Mouse (Mus musculus) G1E (cell line): ENCODE results near the gene Rhbg. TPM values are rescaled to one million over a fixed set of nuclear protein-coding genes. Genes with fewer than 3 reads are reported as not detected.
"Not testable (repeated sequence)": the region's sequence is repeated elsewhere in the genome, so short reads cannot be mapped to it uniquely, and the experiment has no call there.

ENCODE experiments used
- ATAC-seq: 2 replicates; pipeline ENCODE4 v1.8.0; 2016; ENCODE audit warnings: mild to moderate bottlenecking; ENCODE audit not compliant: insufficient number of reproducible peaks, poor library complexity, low FRiP score, severe bottlenecking; ENCODE audit errors: extremely low read depth
- DNase-seq: peaks from one replicate; pipeline ENCODE4 v3.0.0; 2012; ENCODE audit warnings: low spot score
- H3K27me3 ChIP-seq: 2 replicates; pipeline ENCODE4 v1.6.1; 2012; ENCODE audit warnings: mild to moderate bottlenecking, low read length, inconsistent platforms; ENCODE audit not compliant: insufficient read depth
- H3K36me3 ChIP-seq: replicated peaks from 2 replicates; pipeline ENCODE3; 2012; ENCODE audit warnings: mild to moderate bottlenecking, inconsistent platforms
- H3K4me1 ChIP-seq: 2 replicates; pipeline ENCODE4 v1.6.1; 2012; ENCODE audit warnings: low read depth, low read length, inconsistent platforms, mixed read lengths; ENCODE audit not compliant: insufficient read depth
- H3K4me3 ChIP-seq: 2 replicates; pipeline ENCODE4 v1.5.1; 2012; ENCODE audit warnings: low read depth, mild to moderate bottlenecking, inconsistent platforms, low read length, moderate library complexity, mixed read lengths
- H3K9me3 ChIP-seq: replicated peaks from 2 replicates; pipeline ENCODE4 v1.6.1; 2012; ENCODE audit warnings: inconsistent platforms
- CTCF ChIP-seq: IDR thresholded peaks from 2 replicates; pipeline ENCODE4 v1.5.1; 2012; ENCODE audit warnings: low read depth, low read length, inconsistent platforms, mixed read lengths
- GATA1 ChIP-seq: IDR thresholded peaks from 2 replicates; pipeline ENCODE4 v1.6.1; 2012; ENCODE audit warnings: borderline replicate concordance, low read length, inconsistent platforms, mixed read lengths
- GATA2 ChIP-seq: IDR thresholded peaks from 2 replicates; pipeline ENCODE4 v1.6.1; 2012; ENCODE audit warnings: low read depth, low read length, inconsistent platforms, borderline replicate concordance
- POLR2AphosphoS5 ChIP-seq: IDR thresholded peaks from 2 replicates; pipeline ENCODE4 v1.6.1; 2012; ENCODE audit warnings: low read depth, low read length, inconsistent platforms; ENCODE audit not compliant: insufficient replicate concordance
- TAL1 ChIP-seq: conservative IDR thresholded peaks from 2 replicates; pipeline ENCODE4 v1.6.1; 2012; ENCODE audit warnings: low read depth, low read length, inconsistent platforms, mixed read lengths
- polyA plus RNA-seq: library from polyadenylated mRNA; stranded (reverse); fragments of >175 nt; gene quantifications from 2 replicates; pipeline ENCODE4 v1.2.3, GENCODE M21; 2012
- total RNA-seq, 2 experiments: library from RNA; stranded (forward) in 1 of 2; stranded (reverse) in 1 of 2; fragments of 200-1000 nt in 1 of 2; fragments of >200 nt in 1 of 2; fragmentation: Nextera tagmentation in 1 of 2; gene quantifications; 2 replicates each; pipeline ENCODE4 v1.2.3; 2014 to 2017

Gene Rhbg
- total and polyA plus RNA-seq, 3 experiments, result not detected

DNA sequence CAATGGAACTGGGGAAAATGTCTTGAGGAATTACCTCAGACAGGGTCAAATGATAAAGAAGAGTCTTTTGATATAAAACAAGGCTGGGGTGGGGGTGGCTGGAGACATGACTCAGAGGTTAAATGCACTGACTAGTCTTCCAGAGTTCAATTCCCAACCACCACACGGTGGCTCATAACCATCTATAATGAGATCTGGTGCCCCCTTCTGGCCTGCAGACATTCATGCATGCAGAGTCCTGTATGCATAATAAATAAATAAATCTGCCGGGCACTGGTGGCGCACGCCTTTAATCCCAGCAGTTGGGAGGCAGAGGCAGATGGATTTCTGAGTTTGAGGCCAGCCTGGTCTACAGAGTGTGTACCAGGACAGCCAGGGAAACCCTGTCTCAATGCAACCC lies 37.5 kb upstream of the Rhbg start:
- H3K27me3 ChIP-seq, result no peaks in the 10 kb centered on the region
- no peaks in the 10 kb centered on the region for H3K9me3 ChIP-seq
- TF ChIP-seq GATA1 (no peak), CTCF (peak; percentile 23; the same call in 1 of the 2 replicates)
- H3K4me1 ChIP-seq, result peaks cover 11% of the 10 kb centered on the region
- H3K4me3 ChIP-seq, result no peak overlapping the region
- DNase-seq, result no peak
- H3K36me3 ChIP-seq, result peaks cover 43% of the 10 kb centered on the region
- no peak for ATAC-seq

- DNase-seq, H3K4me3 ChIP-seq, ATAC-seq, H3K27me3 ChIP-seq, H3K4me1 ChIP-seq, H3K9me3 ChIP-seq: not testable (repeated sequence)
- H3K36me3 ChIP-seq, result peaks cover 44% of the 10 kb centered on the region
These were observed 33.7 kb upstream of the Rhbg start for GRCm38 (mm10) chr3:88288133-88288713.

DNA sequence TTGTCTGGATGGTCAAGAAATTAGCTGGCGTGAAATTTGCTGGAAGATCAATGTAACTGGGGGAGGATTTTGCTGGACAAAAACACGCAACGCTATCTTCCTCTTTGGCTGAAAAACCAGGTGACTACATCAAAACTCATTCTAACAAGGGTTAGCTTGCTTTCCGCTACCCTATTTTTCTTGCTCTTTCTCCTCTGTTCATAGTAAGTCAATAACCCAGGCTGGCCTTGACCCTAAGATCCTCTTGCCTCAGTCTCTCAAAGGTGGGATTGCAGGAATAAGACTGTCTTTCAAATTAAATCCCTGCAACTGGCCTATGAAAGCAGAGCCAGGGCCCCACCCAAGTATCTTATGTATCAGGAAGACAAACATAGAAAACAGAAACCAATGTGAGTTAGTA lies 32.6 kb upstream of the Rhbg start, which contains the start of gene Gm38392:
Gm38392 (minus strand) TSS at position 101 of the 400 bp plus-strand sequence.
- no peak for ATAC-seq
- TF ChIP-seq CTCF (no peak), POLR2AphosphoS5 (no peak), GATA2 (no peak), GATA1 (no peak), TAL1 (no peak)
- H3K36me3 ChIP-seq, result peaks cover 44% of the 10 kb centered on the region
- H3K9me3 ChIP-seq, result no peaks in the 10 kb centered on the region
- no peaks in the 10 kb centered on the region for H3K4me1 ChIP-seq
- H3K4me3 ChIP-seq, result no peak within 1 kb of the TSS
- no peak for DNase-seq
- H3K27me3 ChIP-seq, result no peaks in the 10 kb centered on the region

DNA sequence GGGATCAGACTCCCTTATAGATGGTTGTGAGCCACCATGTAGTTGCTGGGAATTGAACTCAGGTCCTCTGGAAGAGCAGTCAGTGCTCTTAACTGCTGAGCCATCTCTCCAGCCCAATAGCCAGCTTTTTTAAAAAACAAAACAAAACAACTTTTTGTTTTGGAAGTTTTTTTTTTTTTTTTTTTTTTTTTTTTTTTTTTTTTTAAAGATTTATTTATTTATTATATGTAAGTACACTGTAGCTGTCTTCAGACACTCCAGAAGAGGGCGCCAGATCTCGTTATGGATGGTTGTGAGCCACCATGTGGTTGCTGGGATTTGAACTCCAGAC lies 31.0 kb upstream of the Rhbg start:
- not testable (repeated sequence) for ATAC-seq, H3K4me3 ChIP-seq, DNase-seq, H3K27me3 ChIP-seq, H3K4me1 ChIP-seq, H3K9me3 ChIP-seq
- peaks cover 40% of the 10 kb centered on the region for H3K36me3 ChIP-seq

- not testable (repeated sequence) for H3K9me3 ChIP-seq, H3K4me1 ChIP-seq, ATAC-seq, DNase-seq, H3K27me3 ChIP-seq, H3K4me3 ChIP-seq
- peaks cover 35% of the 10 kb centered on the region for H3K36me3 ChIP-seq
These were observed 30.5 kb upstream of the Rhbg start for GRCm38 (mm10) chr3:88284815-88285564.

GRCm38 (mm10) chr3:88281141-88281916 lies 26.8 kb upstream of the Rhbg start:
- not testable (repeated sequence) for H3K4me1 ChIP-seq, H3K27me3 ChIP-seq, H3K4me3 ChIP-seq, ATAC-seq, DNase-seq, H3K9me3 ChIP-seq
- peaks cover 12% of the 10 kb centered on the region for H3K36me3 ChIP-seq

DNA sequence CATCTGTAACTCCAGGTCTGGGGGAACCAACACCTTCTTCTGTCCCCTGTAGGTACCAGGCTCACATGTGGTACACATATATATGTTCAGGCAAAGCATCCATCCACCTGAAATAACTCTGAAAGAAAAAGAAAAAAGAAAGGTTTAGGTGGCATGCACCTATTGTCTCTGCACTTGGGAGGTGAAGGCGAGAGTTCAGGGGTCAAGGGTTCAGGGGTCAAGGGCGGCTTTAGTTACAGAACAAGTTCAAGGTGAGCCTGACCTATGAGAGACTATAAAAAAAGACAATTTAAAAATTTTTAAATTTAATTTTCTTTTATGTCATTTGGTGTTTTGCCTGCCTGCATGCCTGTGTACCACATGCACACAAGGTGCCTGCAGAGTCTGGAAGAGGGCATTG lies 25.5 kb upstream of the Rhbg start:
- Histone ChIP-seq H3K4me1 (0 out of 2 replicates have a peak, but pooled peaks cover 3% of the 10 kb centered on the region), H3K9me3 (no peaks in the 10 kb centered on the region), H3K4me3 (no peak overlapping the region), H3K27me3 (no peaks in the 10 kb centered on the region), H3K36me3 (peaks cover 5% of the 10 kb centered on the region)
- ATAC-seq, result no peak
- no peak for TF ChIP-seq CTCF
- no peak for TF ChIP-seq GATA2
- no peak for TF ChIP-seq TAL1
- no peak for TF ChIP-seq POLR2AphosphoS5
- TF ChIP-seq GATA1, result no peak
- DNase-seq, result no peak
